Mouse (Mus musculus): Measurements from ENCODE around the gene Myo6.

The Myo6 gene

GRCm38 (mm10) chr9:80237184-80237799 is 72.5 kb downstream of the Myo6 start:
- WGBS = 89% methylated on average over 1 of the region's 1 CpGs

- 74% methylated on average over 6 of the region's 6 CpGs for WGBS
These were observed 76.9 kb downstream of the Myo6 start for GRCm38 (mm10) chr9:80241719-80242118.

- WGBS = 81% methylated on average over 10 of the region's 10 CpGs
These were observed 87.3 kb downstream of the Myo6 start for GRCm38 (mm10) chr9:80252146-80252545.

- 89% methylated on average over 9 of the region's 9 CpGs for WGBS
These were observed 88.4 kb downstream of the Myo6 start for GRCm38 (mm10) chr9:80253241-80253640.

GRCm38 (mm10) chr9:80256561-80256960 is 91.7 kb downstream of the Myo6 start:
- 94% methylated on average over 2 of the region's 2 CpGs for WGBS

GRCm38 (mm10) chr9:80258396-80258795 is 93.6 kb downstream of the Myo6 start:
- WGBS = 65% methylated on average over 6 of the region's 6 CpGs

GRCm38 (mm10) chr9:80260905-80261304 is 96.1 kb downstream of the Myo6 start:
- WGBS = 79% methylated on average over 3 of the region's 3 CpGs

GRCm38 (mm10) chr9:80262367-80263026 is 97.7 kb downstream of the Myo6 start:
- WGBS = 68% methylated on average over 8 of the region's 8 CpGs

- WGBS = 85% methylated on average over 7 of the region's 7 CpGs
These were observed 101.3 kb downstream of the Myo6 start for GRCm38 (mm10) chr9:80266086-80266485.

- 86% methylated on average over 7 of the region's 7 CpGs for WGBS
These were observed 101.7 kb downstream of the Myo6 start for GRCm38 (mm10) chr9:80266507-80266906.

GRCm38 (mm10) chr9:80269596-80269995 is 104.8 kb downstream of the Myo6 start:
- 56% methylated on average over 8 of the region's 8 CpGs for WGBS

- 76% methylated on average over 1 of the region's 1 CpGs for WGBS
These were observed 108.1 kb downstream of the Myo6 start for GRCm38 (mm10) chr9:80272951-80273350.

- 91% methylated on average over 8 of the region's 8 CpGs for WGBS
These were observed 110.4 kb downstream of the Myo6 start for GRCm38 (mm10) chr9:80275053-80275771.

- WGBS = 72% methylated on average over 1 of the region's 1 CpGs
These were observed 110.9 kb downstream of the Myo6 start for GRCm38 (mm10) chr9:80275772-80276134.

- 66% methylated on average over 2 of the region's 2 CpGs for WGBS
These were observed 112.3 kb downstream of the Myo6 start for GRCm38 (mm10) chr9:80277157-80277556.

- WGBS = 90% methylated on average over 6 of the region's 6 CpGs
These were observed 112.9 kb downstream of the Myo6 start for GRCm38 (mm10) chr9:80277770-80278169.

- WGBS = 95% methylated on average over 1 of the region's 1 CpGs
These were observed 115.9 kb downstream of the Myo6 start for GRCm38 (mm10) chr9:80280724-80281123.

GRCm38 (mm10) chr9:80282426-80282825 is 117.6 kb downstream of the Myo6 start:
- WGBS = 98% methylated on average over 3 of the region's 3 CpGs

GRCm38 (mm10) chr9:80284539-80285174 is 119.8 kb downstream of the Myo6 start:
- 82% methylated on average over 2 of the region's 2 CpGs for WGBS

- WGBS = 91% methylated on average over 7 of the region's 7 CpGs
These were observed 122.0 kb downstream of the Myo6 start for GRCm38 (mm10) chr9:80286845-80287244.

GRCm38 (mm10) chr9:80293056-80293584 is 128.3 kb downstream of the Myo6 start:
- 57% methylated on average over 2 of the region's 2 CpGs for WGBS

GRCm38 (mm10) chr9:80296086-80296485 is 131.3 kb downstream of the Myo6 start:
- 46% methylated on average over 4 of the region's 4 CpGs for WGBS
